Comparison of ENCODE assay signal across 14 mouse cellular contexts in genomic region chr6:38320621-38321020, GRCm38 (mm10).
"Had no signal": no experiment of that assay in that cellular context is flagged by ENCODE, and none has a peak within 500 bp of the region (broad histone marks: within the 10 kb centered on the region; RNA-seq: fewer than 3 reads in every experiment).

No protein-coding gene starts in this region.

- H3K4me1 ChIP-seq: kidney, embryonic 15.5 days; limb, embryonic 10.5 days; midbrain, embryonic 15.5 days had no signal

- H3K9ac ChIP-seq: kidney, embryonic 15.5 days; liver, embryonic 15.5 days; midbrain, embryonic 15.5 days had no signal

- H3K27ac ChIP-seq: kidney, embryonic 15.5 days; limb, embryonic 10.5 days; liver, embryonic 15.5 days; midbrain, embryonic 15.5 days had no signal

- H3K36me3 ChIP-seq: kidney, embryonic 15.5 days; limb, embryonic 10.5 days; midbrain, embryonic 15.5 days had no signal

- H3K9me3 ChIP-seq: kidney, embryonic 15.5 days; limb, embryonic 10.5 days; liver, embryonic 15.5 days; midbrain, embryonic 15.5 days had no signal

- H3K27me3 ChIP-seq: kidney, embryonic 15.5 days; liver, embryonic 15.5 days; megakaryocyte, embryonic 14.5 days; midbrain, embryonic 15.5 days had no signal

- DNase-seq: kidney, adult 2 months; kidney, postnatal 14 days; lung, adult 2 months; lung, postnatal 4 days; right cerebral cortex, adult 18-20 months; right cerebral cortex, postnatal 25 days; thymus, adult 18-20 months; thymus, postnatal 14 days had no signal

- ATAC-seq: lung, postnatal 0 days; midbrain, embryonic 15.5 days had no signal

- H3K4me3 ChIP-seq: kidney, embryonic 15.5 days; limb, embryonic 10.5 days; liver, embryonic 15.5 days; megakaryocyte, embryonic 14.5 days; midbrain, embryonic 15.5 days had no signal
